Mouse (Mus musculus) gastrocnemius, adult 2 months (tissue): Measurements from ENCODE around the gene Gsdma2. TPM values are rescaled to one million over a fixed set of nuclear protein-coding genes. Genes with fewer than 3 reads are reported as not detected.
"Not testable (repeated sequence)": the region's sequence is repeated elsewhere in the genome, so short reads cannot be mapped to it uniquely, and the experiment has no call there.

Source experiments
- DNase-seq: peaks from one replicate; pipeline ENCODE4 v3.0.0; 2022
- H3K27ac ChIP-seq: fragments of 200-600 bp; 2 replicates; pipeline ENCODE4 v1.8.1; 2022; ENCODE audit warnings: mild to moderate bottlenecking
- H3K4me3 ChIP-seq: fragments of 200-600 bp; 2 replicates; pipeline ENCODE4 v1.8.1; 2022; ENCODE audit warnings: mild to moderate bottlenecking, moderate library complexity
- CTCF ChIP-seq: fragments of 200-600 bp; IDR thresholded peaks from 2 replicates; pipeline ENCODE4 v1.8.1; 2022; ENCODE audit warnings: antibody characterized with exemption, mild to moderate bottlenecking, moderate library complexity
- intact Hi-C: fragments of 180-260 bp; cut with DNase I; formaldehyde crosslinking; loops from one replicate; pipeline ENCODE4 v1.15.1; 2025
- long read RNA-seq, 2 experiments: library from polyadenylated mRNA; stranded (forward); transcript quantifications; one replicate each; pipeline ENCODE4 v2.0.0; 2021
- total RNA-seq, 2 experiments: library from RNA; stranded (reverse); gene quantifications; 2 replicates each; pipeline ENCODE4 v1.2.3; 2021

The Gsdma2 gene
- total RNA-seq, result 1 to 10 TPM; 1.1 to 1.7 TPM
- long read RNA-seq, experiment 1, result 0 reads
- long read RNA-seq, experiment 2, result 0 reads

DNA sequence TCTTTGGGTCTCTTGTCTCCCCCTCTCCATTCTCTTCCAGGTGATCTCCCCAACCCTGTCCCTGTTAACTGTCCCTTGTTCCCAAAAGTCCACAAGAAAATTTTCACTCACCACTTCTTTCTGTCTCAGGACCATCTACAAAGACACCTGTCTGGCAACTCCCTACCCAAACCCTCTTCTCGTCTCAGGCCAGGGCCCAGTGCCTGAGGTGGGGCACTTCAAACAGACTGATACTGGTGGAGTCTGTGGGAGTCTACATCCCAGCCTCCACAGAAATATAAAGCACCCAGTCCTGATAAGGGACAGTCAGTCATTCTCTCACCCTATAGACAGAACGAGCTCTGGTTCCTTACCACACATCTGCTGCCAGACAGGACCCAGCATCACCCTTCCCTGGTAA lies at the start of gene Gsdma2:
Gsdma2 (plus strand) TSS at position 301 of the 400 bp plus-strand sequence.
- TF ChIP-seq CTCF, result no peak
- Histone ChIP-seq H3K27ac (no peak within 1 kb of the TSS), H3K4me3 (no peak within 1 kb of the TSS)
- DNase-seq, result no peak
- intact Hi-C loops, result no loop called here

DNA sequence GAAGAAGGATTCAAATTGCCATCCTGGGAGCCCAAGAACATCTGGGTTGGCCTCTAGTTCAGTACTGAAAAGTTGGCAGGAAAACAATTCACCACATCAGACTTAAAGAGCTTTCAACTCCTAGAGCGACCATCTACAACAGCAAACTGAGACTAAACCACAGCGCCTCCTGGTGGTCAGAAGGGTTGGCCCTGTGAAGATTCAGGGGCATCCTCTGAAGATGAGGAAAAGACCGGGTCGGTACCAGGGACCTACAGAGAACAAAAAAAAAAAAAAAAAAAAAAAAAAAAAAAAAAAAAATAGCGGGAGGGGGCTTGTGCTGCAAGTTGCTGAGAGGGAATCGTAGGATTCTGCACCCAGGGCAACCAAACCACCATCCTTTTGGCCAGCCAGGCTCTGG lies 49.2 kb upstream of the Gsdma2 start:
- Histone ChIP-seq H3K4me3 (no peak overlapping the region), H3K27ac (no peak overlapping the region)
- intact Hi-C loops, result loop anchor here (10.0 kb wide), 1 partner anchor 253 kb away; the partner anchor contains the start of gene Ppp1r1b
- peak; percentile 56 for DNase-seq
- TF ChIP-seq CTCF, result peak; percentile 72

DNA sequence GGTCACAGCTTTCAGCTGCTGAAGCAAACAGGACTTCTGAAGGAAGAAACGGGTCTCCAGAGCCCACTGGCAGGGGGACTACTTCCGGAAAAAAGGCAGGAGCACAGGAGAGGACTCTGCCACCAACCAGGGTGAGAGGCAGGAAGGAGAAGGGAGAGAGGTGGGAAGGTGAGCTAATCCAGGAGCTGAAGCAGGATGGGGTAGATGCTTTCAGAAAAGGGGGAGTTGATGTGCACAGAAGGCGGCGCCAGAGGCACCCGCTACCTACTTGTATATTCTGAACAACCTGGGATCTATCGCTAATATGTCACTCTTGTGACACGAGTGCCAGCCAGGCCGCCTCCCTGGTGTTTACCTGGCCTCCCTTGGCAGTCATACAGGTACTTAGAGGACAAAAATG lies 48.6 kb upstream of the Gsdma2 start, which contains the start of gene Lrrc3c:
Lrrc3c (plus strand) TSS at position 301 of the 400 bp plus-strand sequence.
- intact Hi-C loops, result loop anchor here (10.0 kb wide), 1 partner anchor 253 kb away; the partner anchor contains the start of gene Ppp1r1b
- H3K27ac ChIP-seq, result no peak within 1 kb of the TSS
- no peak for TF ChIP-seq CTCF
- H3K4me3 ChIP-seq, result no peak within 1 kb of the TSS; the same call in 1 of the 2 replicates
- DNase-seq, result no peak

DNA sequence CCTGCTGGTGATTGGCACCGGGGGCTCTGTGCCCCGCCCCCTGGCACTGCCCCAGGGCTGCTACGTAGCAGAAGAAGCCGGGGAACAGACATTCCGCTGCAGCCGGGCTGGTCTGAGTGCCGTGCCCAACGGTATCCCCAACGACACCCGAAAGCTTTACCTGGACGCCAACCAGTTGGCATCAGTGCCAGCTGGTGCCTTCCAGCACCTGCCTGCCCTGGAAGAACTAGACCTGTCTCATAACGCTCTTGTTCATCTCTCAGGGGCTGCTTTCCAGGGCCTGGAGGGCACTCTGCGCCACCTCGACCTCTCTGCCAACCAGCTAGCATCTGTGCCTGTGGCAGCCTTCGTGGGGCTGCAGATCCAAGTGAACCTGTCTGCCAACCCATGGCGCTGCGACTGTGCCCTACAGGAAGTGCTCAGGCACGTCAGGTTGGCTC lies 47.7 kb upstream of the Gsdma2 start:
- Histone ChIP-seq H3K4me3 (no peak overlapping the region; the same call in 1 of the 2 replicates), H3K27ac (no peak overlapping the region)
- intact Hi-C loops, result loop anchor here (10.0 kb wide), 1 partner anchor 254 kb away; the partner anchor contains the start of gene Ppp1r1b
- no peak for TF ChIP-seq CTCF
- DNase-seq, result no peak

DNA sequence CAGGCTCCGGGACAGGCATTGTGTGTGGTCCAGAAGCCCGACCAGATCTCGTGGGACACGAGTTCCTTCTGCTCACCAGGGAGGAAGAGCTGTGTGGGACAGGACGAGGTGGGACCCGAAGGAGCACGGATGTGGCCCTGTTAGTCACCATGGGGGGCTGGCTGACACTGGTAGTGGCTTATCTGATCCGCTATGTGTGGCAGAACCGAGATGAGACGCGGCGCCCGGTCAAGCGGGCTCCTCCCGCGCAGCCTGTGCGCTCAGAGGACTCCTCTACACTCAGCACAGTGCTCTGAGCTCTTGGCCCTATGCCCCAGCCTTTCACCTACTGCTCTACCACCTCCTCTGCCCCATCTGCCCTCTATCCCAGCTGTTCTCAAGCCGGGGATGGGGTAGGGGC lies 47.3 kb upstream of the Gsdma2 start:
- DNase-seq, result no peak
- H3K27ac ChIP-seq, result no peak overlapping the region
- intact Hi-C loops, result loop anchor here (10.0 kb wide), 1 partner anchor 254 kb away; the partner anchor contains the start of gene Ppp1r1b
- no peak for TF ChIP-seq CTCF
- H3K4me3 ChIP-seq, result no peak overlapping the region

DNA sequence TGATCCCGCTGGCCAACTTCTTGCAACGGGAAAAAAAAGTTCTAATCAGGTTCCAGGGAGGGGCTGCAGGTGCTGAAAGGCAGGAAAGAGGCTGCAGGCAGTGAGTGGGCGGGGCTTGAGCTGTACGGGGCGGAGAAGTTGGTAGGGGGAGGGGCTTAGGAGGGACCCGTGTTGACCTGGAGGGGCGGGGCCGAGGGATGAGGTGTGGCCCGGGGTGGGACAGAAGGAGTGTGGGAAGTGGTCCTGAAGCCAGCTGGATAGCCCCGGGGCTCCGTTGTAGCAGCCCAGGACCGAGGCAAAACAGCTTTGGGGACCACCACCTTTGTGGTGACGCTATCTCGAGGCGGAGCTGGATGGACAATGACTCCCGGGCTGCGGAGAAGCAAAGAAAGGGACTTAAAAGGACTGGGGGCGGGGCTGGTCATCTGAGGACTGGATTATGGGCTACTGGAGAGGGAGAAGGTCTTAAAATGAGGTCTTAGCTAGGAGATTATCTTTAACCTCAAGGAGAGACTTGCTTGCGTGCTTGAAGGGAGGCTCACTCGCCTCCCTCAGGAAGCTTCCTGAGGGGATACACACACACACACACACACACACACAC lies 44.4 kb upstream of the Gsdma2 start:
- no peak for TF ChIP-seq CTCF
- Histone ChIP-seq H3K4me3 (peak overlapping the region; percentile 21; the same call in 1 of the 2 replicates), H3K27ac (no peak overlapping the region)
- DNase-seq, result no peak
- intact Hi-C loops, result no loop called here

DNA sequence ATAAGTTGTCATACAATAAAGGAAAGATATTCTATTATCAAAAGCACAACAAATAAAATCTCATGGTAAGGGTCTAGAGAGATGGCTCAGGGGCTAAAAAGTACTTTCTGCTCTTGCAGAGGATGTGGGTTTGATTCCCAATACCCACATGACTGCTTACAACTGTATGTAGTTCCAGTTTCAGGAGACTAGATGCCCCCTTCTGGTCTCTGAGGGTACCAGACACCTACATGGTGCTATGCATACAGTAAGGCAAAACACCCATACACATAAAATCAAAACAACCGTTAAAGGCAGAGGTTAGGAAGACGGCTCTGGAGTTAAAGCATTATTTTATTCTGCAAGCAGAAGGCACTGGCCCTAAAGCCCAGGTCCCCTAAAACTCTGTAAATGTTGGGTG lies 42.6 kb upstream of the Gsdma2 start:
- H3K4me3 ChIP-seq, result no peak overlapping the region
- no peak for TF ChIP-seq CTCF
- no peak for DNase-seq
- intact Hi-C loops, result loop anchor here (2.0 kb wide), 1 partner anchor 55 kb away; no protein-coding TSS in a partner anchor
- H3K27ac ChIP-seq, result no peak overlapping the region

DNA sequence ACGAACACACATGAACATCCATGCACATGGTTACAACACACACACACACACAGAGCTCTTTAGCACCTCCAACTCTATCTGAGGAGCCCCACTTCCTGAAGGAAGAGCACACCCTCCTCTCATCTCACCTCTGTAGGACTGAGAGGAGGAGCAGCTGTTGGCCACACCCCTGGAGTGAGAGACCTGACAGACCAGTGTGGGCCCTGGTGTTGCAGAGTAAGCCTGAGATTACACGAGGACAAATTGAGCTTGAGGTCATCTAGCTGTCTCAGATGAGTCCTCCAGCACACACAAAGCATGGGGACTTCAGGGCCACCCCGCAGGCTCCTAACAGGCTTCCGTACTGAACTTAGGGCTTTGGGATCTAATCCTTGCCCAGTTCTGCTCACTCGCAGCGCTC lies 41.6 kb upstream of the Gsdma2 start:
- H3K27ac ChIP-seq, DNase-seq, H3K4me3 ChIP-seq: not testable (repeated sequence)
- intact Hi-C loops, result loop anchor here (2.0 kb wide), 1 partner anchor 54 kb away; no protein-coding TSS in a partner anchor

DNA sequence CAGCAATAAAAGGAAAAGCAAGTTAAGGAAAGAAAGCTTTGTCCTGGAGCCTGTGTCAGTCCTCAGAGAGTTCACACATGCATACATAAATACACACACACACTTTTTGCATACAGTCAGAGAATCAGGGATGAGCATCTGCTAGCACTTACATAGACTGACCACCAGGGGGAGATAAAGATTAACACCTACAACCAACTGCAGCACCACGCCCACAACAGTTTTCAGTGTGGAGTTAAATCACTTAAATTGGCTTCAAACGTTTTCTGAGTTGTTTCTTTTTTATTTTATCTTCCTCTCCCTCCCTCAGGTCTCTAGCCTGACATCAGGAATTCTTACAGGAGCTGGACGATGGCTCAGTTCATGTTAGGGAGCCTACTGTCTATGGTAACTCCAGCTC lies 39.8 kb upstream of the Gsdma2 start:
- intact Hi-C loops, result loop anchor here (1.0 kb wide), 1 partner anchor 31 kb away; no protein-coding TSS in a partner anchor
- no peak for DNase-seq
- TF ChIP-seq CTCF, result peak; percentile 87

DNA sequence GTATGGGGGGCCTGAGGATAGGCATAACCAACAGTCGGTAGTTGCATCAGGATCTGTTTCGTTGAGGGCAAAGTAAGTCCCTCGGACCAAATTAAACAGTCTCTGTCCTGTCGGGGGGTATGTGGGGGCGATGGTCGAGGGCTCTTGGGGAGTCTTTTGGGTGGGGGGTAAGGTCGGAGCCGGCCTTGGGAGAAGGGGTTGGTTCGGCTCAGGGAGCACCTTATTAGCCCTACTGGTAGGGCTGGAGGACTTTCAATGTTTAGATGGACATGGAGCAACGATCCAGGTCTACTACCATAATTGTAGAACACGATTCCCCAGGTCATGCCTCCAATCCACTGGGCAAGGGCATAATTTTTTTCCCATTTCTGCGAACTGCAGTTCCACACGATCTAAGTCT lies 25.8 kb upstream of the Gsdma2 start:
- DNase-seq, result no peak
- Histone ChIP-seq H3K27ac (no peak overlapping the region), H3K4me3 (no peak overlapping the region)
- no peak for TF ChIP-seq CTCF
- intact Hi-C loops, result no loop called here

More for the DNA sequence above, 39.8 kb upstream of the Gsdma2 start:
- no peak overlapping the region for H3K4me3 ChIP-seq
- H3K27ac ChIP-seq, result no peak overlapping the region

DNA sequence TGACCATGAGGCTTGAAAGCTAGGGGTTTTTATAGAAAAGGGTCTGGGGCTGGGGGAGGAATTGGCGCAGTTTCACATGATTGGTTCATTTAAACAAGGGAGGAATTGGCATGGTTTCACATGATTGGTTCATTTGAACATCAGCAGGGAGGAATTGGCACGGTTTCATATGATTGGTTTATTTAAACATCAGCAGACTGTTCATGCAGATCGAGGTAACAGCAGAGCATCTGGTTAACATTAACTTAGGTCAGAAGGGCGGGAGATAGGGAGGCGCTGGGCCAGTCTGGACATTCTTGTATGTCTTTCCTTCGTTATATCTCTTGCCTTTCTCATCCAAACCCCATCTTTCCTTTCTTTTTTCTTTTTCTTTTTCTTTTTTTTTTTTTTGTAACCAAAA lies 22.6 kb upstream of the Gsdma2 start:
- H3K4me3 ChIP-seq, H3K27ac ChIP-seq, DNase-seq, intact Hi-C loops: not testable (repeated sequence)

DNA sequence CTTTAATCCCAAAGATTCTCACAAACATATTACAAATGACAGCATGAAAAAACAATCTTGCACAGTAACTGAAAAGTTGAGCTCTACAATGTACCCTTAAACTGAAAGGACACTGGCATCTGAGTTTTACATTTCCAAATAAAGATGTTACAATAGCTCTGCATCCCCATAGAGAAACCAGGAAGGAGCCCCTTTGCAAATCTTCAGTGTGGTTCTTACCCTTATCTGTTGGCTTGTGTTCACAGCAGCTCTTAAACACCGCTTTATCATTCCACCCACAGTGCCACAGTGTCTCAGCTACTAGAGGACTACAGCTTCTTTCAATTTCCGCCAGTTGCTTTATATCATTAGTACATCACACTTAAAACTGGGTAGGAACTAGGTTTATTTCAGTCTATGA lies 22.2 kb upstream of the Gsdma2 start:
- intact Hi-C loops, H3K27ac ChIP-seq, DNase-seq, H3K4me3 ChIP-seq: not testable (repeated sequence)

DNA sequence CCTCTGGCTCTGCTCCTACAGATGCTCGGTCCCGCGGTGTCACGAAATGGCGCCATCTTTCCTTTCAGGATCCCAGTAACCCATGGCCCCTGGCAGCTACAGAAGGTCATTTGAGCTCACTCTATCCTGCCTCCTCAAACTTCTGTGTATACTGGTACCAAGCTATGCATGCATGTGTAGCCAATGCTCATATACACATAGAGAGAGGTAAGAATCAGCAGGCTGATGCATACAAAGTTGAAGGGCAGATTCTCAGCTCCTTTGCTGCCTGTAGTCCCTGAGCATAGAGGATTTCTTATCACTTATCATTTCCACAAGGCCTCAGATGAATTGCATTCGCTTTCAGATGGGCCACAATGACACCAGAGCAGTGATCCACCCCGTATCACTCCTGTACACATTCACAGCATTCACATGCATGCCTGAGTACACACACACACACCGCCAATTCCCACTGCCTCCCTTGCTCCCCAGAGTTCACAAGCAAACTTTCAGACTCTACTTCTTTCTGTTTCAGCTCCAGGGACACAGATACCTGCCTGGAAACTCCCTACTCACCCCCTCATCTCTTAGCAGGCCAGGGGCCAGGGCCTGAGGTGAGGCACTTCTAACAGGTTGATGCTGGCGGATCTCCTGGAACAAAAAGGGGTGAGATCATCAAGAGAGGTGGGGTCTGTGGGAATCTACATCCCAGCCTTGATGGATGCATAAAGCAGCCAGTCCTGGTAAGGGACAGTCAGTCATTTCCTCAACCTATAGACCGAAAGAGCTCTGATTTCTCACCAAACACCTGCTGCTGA lies 20.7 kb upstream of the Gsdma2 start, which contains the start of the genes Gm12355 and Gsdma3:
Gm12355 (minus strand) TSS at position 51 of the 800 bp plus-strand sequence.
Gsdma3 (plus strand) TSS at position 750 of the 800 bp plus-strand sequence.
- intact Hi-C loops, result no loop called here
- H3K4me3 ChIP-seq, result no peak within 1 kb of the TSS
- DNase-seq, result no peak
- no peak for TF ChIP-seq CTCF
- H3K27ac ChIP-seq, result no peak within 1 kb of the TSS
